Mouse (Mus musculus) megakaryocyte, embryonic 14.5 days (primary cell): ENCODE measurements around the gene Scml4.

Experiments
- FLI1 ChIP-seq: IDR thresholded peaks from 2 replicates; pipeline ENCODE4 v1.6.1; 2012; ENCODE audit warnings: low read length, inconsistent platforms, mixed read lengths
- GATA1 ChIP-seq: IDR thresholded peaks from 3 replicates; pipeline ENCODE4 v1.6.1; 2012; ENCODE audit warnings: mixed read lengths, low read length, inconsistent platforms, borderline replicate concordance

GRCm38 (mm10) chr10:43006534-43006933 is 146.4 kb downstream of the Scml4 start:
- TF ChIP-seq GATA1 (no peak), FLI1 (no peak)
